Mouse (Mus musculus) thymus, postnatal 0 days (tissue): ENCODE results near the gene Ptprn. TPM values are rescaled to one million over a fixed set of nuclear protein-coding genes. Genes with fewer than 3 reads are reported as not detected.
"Not testable (repeated sequence)": the region's sequence is repeated elsewhere in the genome, so short reads cannot be mapped to it uniquely, and the experiment has no call there.

Source experiments
- DNase-seq: peaks from one replicate; pipeline ENCODE4 v3.0.0-alpha.2; 2015; ENCODE audit warnings: low spot score
- polyA plus RNA-seq: library from polyadenylated mRNA; unstranded; fragments of >200 nt; fragmentation: Nextera tagmentation; extraction: Ambion mirVana; gene quantifications from 2 replicates; pipeline ENCODE4 v1.2.1, GENCODE M21; 2015

Ptprn gene
- polyA plus RNA-seq, 1 experiment from 2014 or later, result 0.98 TPM

DNA sequence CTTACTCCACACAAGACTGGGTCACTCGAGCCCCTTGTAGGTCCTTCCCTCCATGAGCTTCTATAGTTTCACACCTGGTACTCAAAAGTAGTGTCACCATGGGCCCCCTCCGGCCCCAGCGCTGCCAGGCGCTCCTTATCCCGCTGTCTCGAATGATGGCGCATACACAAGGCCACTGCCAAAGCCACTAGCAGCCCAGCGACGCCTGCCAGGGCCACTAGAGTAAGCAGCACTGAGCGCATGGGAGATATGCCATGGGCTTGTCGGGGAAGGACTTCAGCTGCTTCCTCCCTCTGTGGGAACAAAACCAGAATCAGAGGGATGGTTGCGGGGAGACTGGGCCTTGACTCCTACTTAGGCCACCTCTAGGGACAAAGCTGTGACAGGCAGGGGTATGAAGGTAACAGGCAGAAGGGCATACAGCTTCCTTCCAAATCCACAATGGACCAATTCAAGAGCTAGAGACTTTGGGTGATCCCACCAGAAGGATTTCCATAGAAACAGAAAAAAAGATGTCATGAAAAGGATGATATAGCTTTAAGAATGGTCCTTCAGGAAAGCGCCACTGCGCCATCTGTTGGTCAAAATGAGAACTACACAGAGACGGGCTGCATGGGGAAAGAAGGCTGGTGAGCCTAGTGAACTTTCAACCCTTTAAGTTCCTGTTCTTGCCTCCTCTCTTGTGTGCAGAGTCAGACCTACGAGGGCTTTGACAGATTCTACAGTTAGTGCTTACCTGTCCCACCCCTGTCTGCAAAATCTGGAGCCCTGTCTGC lies 10.3 kb downstream of the Ptprn start:
- DNase-seq, result peak; percentile 82

DNA sequence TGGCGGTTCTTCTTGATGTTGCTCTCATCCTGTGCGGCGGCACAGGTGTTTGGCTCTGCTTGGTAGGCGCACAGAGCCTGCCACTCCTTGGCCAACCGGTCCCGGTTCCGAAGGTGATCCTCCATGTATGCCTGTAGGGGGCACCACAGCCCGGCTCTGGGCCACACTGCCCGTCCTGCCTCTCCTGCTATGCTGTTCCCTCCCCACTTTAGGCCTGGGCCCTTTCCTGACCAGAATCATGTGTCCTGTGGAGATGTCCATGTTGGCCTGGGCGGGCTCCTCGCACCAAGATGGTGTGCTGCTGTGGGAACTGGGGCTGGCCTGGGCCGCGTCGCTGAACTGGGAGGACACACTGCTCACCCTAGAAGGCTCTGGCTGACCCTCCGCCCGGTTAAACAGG lies 11.3 kb downstream of the Ptprn start:
- no peak for DNase-seq

DNA sequence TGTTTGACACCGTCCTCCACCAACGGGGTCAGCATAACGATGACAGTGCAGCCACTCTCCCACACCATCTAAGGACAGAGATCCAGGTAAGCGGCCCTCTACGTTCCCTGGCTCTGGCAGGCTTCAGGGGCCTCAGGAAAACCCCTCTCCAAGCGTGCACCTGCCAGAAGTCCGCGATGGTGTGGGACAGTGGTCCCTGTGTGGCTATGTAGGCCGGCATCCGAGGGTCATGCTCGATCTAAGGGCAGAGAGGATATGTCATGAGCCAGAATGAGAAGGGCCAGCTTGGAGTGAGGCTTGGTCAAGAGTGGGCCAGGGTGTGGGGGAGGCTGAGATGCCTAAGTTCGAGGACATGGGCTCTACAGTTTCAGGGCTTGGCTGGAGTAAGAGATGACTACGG lies 12.0 kb downstream of the Ptprn start:
- DNase-seq, result no peak

DNA sequence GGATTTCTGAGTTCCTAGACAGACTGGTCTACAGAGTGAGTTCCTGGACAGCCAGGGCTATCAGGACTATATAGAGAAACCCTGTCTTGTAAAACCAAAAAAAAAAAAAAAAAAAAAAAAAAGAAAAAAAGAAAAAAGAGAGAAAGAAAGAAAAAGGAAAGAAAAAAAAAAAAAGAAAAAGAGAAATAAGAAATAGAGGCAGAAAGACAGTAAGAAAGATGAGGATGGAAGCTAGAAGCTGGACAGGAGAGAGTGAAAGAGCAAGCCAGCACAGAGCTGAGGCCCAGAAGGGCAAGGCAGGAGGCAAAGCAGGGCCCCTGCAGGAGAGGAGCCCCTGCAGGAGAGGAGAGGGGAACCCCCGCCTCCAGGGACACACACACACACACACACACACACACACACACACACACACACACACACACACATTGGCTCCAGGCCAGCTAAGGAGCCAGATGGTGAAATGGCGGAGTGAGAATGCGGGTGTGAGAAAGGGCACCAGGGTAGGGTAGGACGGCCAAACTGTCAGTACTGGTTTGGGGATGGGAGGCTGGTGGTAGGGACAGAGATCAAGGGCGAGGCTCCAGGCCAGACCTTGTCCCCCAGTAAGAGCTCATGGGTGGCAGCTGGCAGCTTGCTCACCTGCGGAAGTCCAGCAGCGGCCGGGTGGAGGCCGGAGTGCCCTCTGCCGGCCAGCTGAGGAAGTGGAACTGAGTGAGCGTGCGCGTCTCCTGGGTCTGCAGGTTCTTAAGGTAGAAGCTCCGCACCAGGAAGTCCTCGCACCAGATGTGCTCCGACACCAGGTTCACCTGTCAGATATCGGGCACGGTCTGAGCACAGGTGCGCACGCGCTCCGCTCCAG lies 13.0 kb downstream of the Ptprn start:
- DNase-seq, result peak; percentile 83

DNA sequence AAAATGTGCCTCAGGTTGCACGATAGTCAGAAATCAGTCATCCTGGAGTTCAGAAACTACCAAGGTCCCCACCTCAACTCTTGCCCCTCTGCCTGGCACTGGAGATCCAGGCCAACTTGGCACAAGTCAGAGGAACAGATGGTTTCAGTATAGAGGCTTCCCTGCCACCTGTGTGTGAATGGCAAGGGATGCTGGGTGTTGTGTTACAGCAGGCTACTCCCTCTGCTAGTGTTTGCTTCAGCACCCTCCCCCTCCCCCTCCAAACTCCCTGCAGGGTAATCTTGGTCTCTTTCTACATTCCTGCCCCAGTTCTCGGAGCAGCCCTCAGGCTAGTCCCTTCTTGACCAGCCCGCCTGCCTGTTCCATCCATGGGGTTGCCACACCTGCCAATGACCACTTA lies 13.8 kb downstream of the Ptprn start:
- DNase-seq, result no peak

DNA sequence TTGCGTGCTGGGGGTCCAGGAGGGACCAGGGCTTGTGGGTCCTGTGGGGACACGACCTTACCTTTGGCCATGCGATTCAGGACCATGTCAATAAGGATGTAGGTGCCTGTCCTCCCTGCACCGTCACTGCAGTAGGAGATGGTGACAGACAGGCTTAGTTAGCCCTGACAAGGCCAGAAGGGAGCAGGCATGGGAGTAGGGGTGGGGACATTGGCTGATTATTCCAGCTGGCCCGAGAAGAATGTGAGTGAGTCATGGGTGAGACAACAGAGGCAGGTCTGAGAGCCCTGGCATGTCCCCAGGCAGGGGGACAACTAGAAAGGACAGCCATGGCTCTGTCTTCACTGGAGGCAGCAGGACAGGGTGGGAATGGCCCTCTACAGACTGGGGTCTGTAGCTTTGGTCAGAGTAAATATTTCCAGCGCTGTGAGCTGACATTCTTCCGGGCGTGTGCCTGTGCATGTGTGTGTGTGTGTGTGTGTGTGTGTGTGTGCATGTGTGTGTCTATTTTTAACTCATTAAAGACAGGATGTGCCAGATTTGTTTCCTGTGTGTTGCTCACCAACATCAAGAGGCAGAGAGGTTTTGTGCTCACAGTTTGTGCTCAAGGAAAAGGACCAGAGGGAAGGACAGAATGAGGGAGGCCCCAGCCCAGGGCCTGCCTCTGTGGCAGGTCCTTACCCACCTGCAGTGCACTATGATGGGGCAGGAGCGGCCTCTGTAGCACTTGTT lies 16.1 kb downstream of the Ptprn start:
- DNase-seq, result no peak

DNA sequence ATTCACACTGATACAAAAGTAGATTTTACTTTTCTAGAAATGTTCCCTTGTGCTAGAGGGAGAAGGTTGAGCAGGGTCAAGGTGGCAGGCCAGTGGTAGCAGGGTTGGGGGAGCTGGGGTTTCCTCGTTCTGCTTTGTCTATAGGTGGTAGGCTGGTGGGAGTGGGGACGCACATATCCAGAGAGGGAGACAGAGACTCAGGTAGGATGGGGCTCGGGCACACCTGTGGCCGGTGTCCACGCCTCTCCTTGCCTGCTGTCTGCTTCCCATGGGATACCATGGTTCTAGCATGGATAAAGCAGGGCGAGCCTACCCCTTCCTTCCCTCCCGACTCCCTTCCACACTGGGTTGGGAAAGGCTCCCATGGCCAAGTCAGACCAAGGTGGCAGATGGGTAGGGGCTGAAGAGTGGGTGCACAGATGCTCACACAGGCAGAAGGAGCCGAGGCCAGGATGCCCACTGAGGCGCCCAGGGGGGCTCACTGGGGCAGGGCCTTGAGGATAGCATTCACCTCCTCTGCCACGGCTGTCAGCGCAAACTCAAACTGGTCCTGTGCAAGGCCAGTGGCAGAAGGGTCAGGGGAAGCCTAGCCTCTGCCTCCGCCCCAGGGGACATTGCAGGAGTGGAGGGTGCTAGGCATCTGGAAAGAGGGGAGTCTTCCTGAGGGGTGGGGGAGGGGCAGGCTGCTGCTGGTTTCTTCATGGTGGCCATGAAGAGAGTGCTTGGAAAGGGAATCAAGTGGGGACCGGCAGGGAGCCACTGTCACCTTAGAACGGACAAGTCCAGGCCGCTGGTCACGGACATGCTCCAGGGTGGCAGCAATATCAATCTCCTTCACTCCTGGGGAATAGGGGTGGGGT lies 17.0 kb downstream of the Ptprn start:
- DNase-seq, result no peak

DNA sequence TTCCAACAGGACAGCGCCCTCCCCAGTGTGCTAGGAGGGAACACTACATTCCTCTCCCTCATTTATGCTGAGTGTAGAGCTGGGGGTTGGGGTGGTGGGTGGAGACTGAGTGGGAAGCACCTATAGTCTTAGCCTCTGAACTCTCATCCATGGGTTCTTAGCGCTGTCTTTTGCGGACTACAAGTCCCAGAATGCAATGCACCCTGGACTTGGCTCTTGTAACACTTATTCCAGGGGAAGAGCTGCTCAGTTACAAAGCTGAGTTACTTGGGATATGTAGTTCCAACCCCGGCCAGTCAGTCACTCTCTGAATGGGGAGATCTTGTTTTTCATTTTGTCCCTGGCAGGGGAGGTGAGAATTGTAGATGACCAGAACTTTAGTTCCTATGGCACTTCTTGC lies 19.5 kb downstream of the Ptprn start:
- peak; percentile 65 for DNase-seq

DNA sequence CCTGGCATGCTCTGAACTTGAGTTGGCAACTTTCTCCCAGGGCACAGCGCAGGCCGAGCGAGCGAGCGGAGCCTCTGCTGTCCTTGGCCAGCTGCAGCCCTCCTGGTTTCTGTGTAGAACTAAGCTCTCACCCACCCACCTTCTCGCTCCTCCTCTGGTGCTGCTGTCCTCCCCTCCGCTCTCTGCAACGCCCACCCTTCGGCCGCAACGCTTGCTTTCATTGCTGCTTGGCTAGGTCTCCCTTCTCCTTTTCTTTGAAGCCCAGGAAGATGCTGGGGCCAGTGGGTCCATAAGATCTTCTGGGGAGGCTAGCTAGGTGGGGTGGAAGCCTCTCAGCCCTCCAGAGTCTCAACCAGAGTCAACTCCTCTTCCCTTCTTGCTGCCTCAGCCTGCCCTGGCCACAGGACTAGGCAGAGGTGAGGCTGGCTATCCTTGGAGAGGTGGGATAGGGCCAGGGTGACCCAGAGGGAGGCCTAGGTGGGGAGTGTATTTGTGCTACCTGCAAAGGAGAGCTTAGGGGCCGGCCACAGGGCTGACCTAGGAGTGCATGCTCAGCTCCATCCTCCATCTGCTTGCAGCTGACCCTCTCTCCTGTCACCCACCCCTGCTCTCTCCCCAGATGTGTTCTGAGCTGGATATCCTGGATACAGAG lies 20.0 kb downstream of the Ptprn start:
- DNase-seq, result no peak

DNA sequence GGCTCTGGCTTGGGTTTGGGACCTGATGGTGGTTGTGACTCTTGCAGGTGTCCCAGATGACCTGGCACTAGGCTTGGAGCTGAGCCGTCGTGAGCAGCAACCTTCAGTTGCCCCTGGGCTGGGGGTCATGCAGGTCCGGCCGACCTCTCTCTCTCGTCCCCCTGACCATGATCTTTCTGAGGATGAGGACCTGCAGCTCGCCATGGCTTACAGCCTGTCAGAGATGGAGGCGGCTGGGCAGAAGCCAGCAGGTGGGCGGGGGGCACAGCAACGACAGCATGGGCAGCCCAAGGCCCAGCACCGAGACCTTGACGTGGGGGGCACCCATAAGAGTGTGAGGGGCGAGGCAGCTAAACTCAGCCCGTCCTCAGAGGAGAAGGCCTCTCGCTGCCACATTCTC lies 20.9 kb downstream of the Ptprn start:
- DNase-seq, result no peak

DNA sequence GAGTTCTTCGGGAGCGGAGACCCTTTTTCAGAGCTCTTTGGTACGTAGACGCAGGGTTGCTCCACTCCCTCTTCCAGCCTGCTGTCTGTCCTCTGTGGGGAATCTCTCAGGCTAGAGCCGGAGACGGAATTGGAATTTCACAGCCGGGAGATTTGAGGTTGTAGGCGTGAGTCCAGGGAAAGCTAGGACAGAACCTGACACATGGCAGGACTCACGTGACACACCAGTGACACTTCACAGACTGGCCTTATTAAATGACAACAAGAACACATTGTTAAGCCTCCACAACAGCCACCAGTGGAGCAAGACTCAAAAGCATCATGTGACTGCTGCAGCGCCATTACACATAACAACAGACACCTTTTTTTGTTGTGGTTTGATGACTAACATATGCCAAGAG lies 24.7 kb downstream of the Ptprn start:
- DNase-seq, result no peak

DNA sequence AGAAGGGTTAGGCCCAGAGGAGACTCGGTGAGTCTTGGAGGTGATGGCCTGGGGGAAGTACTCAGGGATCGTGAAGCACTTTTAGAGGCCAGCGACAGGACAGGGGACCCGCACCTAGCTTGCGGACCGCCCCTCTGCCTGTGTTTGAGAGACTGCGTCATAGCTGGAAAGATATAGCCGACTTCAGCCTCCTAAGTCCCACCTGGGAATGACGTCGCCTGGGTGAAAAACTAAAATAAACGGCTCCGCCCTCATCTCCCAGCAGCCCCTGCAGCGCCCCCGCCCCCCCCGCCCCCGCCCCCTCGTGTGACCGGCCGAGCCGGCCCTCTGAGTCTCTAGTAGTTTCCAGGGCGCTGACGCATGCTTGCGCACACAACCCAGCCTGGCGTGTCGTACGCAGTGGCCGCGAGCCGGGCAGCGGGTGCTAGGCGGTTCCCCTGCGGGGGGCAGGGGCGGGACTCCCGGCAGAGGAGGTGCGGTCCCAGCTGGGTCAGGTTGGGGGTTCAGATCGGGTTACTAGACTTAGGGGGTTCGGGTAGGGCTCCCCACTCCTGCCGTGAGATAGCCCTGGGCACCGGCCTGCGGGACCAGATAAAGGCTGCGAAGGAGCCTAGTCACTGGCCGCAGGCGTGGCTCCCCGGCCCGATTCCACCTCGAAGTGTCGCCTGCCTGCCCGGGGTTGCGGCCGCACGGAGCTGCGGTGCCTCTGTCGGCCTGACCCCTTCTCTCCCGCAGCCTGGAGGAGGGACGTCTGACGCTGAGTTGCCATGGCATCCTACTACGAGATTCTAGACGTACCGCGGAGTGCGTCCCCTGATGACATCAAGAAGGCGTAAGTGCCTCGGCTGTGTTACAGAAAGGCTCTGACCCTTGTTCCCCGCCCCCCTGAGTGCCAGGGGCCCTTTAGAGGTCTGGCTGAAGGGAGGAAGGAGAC lies 27.9 kb downstream of the Ptprn start, which contains the start of gene Dnajb2:
TSS of gene Dnajb2 (plus strand) at position 290 of the 934 bp plus-strand sequence.
- peak; percentile 61 for DNase-seq

DNA sequence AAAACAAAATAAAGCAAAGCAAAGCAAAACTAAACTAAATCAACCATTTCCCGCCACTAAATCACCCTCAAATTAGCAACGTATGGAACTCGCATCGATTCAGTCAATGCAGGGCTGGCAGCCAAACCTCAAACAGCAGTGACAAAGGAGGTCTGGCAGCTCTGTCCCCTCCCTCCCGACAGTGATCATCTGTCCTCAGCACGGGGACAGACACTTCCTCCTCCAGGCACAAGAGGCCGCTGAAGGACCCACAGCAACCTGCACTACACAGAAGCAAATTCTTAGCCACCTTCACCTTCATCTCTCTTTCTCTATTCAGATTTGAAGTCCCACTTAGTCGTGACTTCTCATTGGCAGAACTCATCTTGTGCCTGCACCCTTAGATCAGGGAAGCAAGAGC lies 29.7 kb downstream of the Ptprn start:
- peak; percentile 70 for DNase-seq

DNA sequence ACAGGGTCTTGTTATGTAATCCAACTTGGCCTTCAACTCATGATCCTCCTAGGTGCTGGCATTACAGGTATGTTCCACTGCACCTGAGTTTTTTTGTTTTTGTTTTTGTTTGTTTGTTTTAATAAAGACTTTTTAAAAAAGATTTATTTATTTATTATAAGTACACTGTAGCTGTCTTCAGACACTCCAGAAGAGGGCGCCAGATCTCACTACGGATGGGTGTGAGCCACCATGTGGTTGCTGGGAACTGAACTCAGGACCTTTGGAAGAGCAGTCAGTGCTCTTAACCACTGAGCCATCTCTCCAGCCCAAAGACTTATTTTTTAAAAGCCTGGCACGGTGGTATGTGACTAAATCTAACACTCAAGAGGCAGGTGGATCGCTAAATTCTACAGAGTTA lies 31.8 kb downstream of the Ptprn start:
- not testable (repeated sequence) for DNase-seq

DNA sequence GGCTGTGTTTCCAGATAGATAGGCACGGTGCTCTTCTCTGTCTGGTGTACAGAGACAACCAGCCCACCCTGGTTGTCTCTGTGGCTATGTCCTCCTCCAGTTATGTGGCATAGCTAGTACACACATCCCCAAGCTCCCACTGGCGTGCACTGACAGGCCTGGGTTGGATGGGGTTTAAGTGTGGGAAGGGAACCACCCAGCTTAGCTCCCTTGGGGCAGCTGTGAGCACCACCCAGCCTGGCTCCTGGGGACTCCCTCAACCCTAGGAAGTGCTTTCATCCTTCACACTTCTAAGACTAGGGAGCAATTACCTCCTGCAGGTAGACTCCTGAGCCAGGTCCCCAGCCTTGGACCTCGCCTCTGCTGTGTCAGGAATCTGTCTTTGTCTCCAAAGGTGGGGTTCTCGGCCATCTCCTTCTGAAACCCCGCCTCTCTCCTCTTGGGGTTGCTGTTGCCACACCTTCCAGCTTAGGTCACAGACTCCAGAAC lies 32.6 kb downstream of the Ptprn start, which contains the start of gene A630095N17Rik:
TSS of gene A630095N17Rik (minus strand) at position 439 of the 489 bp plus-strand sequence.
- no peak for DNase-seq

DNA sequence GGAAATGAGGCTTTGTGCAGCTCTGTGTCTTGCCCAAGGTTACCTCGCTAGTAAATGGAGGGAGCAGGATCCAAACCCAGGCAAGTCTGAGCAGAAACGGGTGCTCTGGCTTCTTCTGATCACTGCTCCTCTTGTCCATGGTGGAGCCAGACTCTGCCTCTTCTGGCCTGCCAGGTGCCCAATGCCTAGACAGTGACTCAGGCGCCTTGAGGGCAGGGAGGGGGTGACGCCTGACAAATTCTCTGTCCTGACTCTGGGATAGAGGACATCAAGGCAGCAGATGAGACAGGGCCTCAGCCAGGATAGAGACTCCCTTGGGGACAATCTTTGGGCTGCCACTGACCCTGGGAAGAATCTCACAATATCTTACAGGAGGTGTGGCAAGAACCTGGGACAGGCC lies 33.1 kb downstream of the Ptprn start:
- DNase-seq, result no peak

DNA sequence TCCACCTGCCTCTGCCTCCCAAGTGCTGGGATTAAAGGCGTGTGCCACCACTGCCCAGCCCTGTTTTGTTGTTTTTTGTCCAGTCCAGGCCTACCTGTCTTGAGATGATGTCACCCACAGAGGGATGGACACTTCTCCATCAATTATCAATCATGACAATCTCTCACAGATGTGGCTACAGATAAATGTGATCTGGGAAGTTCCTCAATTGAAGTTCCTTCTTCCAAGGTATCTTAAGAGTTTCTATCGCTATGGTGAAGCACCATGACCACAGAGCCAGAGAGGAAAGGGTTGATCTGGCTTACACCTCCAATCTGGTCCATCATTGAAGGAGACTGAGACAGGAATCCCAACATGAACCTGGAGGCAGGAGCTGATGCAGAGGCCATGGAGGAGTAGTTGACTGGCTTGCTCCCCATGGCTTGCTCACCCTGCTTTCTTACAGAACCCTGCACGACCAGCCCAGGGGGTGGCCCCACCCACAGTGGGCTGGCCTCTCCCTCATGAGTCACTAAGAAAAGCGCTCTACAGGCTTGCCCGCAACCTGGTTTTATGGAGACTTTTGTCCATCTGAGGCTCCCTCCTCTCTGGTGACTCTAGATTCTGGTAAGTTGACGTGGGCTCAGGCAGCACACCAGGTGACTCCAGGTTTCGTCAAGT lies 33.8 kb downstream of the Ptprn start:
- no peak for DNase-seq

DNA sequence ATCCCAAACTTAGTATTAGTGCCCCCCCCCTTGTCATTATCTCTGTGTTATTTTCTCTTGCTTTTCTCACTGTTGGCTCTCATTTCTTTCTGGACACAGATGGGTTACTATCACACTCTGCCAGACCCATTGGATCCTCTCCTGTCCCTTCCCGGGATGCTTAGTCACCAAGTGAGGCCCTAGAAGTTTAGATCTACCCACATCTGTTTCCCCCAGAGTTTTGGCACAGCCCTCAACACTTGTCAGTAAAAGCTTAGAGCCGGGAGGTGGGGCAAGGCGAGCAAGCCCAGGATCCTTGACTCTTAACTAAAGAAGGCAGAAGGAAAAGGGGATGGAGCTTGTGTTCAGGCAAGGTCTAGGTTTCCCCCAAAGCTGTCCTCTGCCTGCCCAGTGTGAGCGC lies 35.1 kb downstream of the Ptprn start:
- DNase-seq, result no peak
